Mouse (Mus musculus) megakaryocyte, embryonic 14.5 days (primary cell): ENCODE results near the gene Castor2.

Source experiments
- FLI1 ChIP-seq: IDR thresholded peaks from 2 replicates; pipeline ENCODE4 v1.6.1; 2012; ENCODE audit warnings: low read length, inconsistent platforms, mixed read lengths
- GATA1 ChIP-seq: IDR thresholded peaks from 3 replicates; pipeline ENCODE4 v1.6.1; 2012; ENCODE audit warnings: mixed read lengths, low read length, inconsistent platforms, borderline replicate concordance

GRCm38 (mm10) chr5:134052614-134053013 lies 46.9 kb upstream of the Castor2 start:
- TF ChIP-seq GATA1 (no peak), FLI1 (no peak)
